Mouse (Mus musculus): Measurements from ENCODE around the gene Gm3383.
"Not testable (repeated sequence)": the region's sequence is repeated elsewhere in the genome, so short reads cannot be mapped to it uniquely, and the experiment has no call there.

Gm3383 gene

DNA sequence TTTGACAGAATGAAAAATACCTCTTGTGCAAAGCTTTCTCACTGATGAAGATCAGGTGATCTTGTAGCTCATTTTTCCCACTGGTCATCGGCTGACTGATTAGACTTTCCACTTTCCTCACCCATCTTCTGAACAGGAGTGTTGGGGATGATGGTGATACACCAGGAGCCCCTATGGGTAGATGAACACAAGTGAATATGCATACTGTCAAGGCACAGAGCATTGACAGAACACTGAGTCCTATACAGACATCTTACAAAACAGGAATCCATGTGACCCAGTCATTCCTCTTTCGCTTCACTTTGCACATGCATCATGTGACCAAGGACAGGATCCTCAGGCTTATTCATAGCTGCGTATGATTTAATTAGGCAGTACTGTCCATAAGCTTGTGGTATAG, at the start of gene Gm3383:
Gene Gm3383 (minus strand): TSS at position 101 of the 400 bp plus-strand sequence.
- DNase-seq (ENCODE audit: low spot score): not testable (repeated sequence)

DNA sequence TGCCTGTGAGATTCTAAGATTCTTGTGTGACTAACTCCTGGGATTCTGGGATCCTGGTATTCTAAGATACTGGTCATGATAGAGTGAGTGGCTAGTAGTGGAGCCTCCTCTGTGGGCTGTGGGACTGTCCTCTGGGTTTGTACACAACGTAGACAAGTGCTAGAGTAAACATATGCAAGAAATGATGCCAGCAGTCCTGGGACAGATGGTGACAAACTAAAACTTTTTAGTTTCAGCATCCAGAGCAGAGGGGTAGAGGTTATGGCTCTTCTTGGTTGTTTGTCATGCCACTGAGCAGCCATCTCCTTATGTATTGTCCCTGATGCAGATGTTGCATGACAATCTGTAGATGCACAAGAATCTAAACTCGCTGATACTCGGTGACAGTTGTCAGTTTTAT, 48.1 kb upstream of the Gm3383 start:
- DNase-seq (ENCODE audit: low spot score): not testable (repeated sequence)

DNA sequence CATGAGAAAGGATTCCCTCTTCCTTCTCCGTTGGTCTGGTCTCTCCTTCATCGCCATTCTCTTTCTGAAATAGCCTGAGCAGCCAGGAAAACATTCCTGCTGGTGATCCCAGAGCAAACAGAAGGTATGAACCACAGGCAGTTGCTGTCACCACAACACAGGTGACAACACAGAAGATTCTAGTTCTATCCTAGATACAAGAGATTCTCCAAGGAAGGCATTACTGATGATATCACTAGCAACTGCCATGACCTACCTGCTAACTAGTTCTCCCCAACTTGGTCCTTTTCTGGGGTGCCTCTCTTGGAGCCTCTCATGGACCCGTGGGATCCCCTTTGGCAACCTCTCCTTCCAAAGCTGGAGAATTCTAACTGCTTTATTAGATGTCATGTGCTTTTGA, 22.4 kb upstream of the Gm3383 start, which contains the start of gene Gm3424:
Gene Gm3424 (minus strand): TSS at position 101 of the 400 bp plus-strand sequence.
- DNase-seq (ENCODE audit: low spot score): not testable (repeated sequence)

DNA sequence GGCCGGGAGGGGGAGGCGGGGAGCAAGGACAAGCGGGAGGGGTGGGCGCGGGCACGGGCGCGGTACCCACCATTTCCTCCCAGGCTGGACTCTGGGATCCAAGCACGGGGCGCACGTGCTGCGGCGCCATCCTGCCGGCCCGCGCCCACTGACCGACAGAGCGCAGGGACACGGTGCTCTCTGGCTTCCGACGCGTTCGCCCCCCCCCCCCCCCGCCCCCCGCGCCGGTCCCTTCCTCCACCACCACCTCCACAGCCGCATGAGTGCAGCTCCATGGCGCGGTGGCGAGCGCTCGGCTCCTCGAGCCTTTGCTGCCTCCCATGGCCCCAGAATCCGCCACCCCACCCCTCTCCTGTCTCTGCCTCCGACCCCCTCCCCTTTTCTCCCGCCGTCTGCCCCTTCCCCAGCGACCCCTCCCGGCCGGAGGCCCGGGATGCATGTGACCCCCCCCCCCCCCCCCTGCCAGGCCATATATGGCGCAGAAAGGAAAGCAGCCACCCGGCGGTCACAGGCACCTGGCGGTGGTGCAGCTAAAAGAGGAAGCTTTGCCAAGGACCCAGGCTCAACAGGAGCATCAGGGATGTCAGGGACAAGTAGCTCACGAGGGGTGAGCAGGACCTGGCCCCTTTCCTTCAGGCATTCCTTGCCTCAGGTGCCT, 5.0 kb upstream of the Gm3383 start:
- DNase-seq (ENCODE audit: low spot score): not testable (repeated sequence)

DNA sequence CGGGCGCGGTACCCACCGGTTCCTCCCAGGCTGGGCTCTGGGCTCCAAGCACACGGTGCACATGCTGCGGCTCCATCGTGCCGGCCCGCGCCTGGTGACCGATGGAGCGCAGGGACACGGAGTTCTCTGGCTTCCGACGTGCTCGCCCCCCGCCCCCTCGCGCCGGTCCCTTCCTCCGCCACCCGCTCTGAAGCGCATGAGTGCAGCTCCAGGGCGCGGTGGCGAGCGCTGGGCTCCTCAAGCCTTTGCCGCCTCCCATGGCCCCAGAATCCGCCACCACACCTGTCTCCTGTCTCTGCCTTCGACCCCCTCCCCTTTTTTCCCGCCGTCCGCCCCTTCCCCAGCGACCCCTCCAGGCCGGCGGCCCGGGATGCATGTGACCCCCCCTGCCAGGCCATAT, 66.3 kb downstream of the Gm3383 start, which contains the start of gene Gm3373:
Gene Gm3373 (minus strand): TSS at position 101 of the 400 bp plus-strand sequence.
- DNase-seq (ENCODE audit: low spot score): not testable (repeated sequence)

DNA sequence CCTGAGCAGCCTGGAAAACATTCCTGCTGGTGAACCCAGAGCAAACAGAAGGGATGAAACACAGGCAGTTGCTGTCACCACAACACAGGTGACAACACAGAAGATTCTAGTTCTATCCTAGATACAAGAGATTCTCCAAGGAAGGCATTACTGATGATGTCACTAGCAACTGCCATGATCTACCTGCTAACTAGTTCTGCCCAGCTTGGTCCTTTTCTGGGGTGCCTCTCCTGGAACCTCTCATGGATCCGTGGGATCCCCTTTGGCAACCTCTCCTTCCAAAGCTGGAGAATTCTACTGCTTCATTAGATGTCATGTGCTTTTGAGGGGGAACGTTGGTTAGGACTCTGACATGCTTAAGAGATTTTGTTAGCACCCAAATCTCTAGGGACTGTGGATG, 120.4 kb downstream of the Gm3383 start, which contains the start of gene Gm9603:
Gene Gm9603 (minus strand): TSS at position 101 of the 400 bp plus-strand sequence.
- DNase-seq (ENCODE audit: low spot score): not testable (repeated sequence)

DNA sequence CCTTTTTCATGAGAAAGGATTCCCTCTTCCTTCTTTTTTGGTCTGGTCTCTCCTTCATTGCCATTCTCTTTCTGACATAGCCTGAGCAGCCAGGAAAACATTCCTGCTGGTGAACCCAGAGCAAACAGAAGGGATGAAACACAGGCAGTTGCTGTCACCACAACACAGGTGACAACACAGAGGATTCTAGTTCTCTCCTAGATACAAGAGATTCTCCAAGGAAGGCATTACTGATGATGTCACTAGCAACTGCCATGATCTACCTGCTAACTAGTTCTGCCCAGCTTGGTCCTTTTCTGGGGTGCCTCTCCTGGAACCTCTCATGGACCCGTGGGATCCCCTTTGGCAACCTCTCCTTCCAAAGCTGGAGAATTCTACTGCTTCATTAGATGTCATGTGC, 174.9 kb downstream of the Gm3383 start, which contains the start of gene Gm8265:
Gene Gm8265 (minus strand): TSS at position 101 of the 400 bp plus-strand sequence.
- DNase-seq (ENCODE audit: low spot score): not testable (repeated sequence)
